Mouse (Mus musculus) cortical plate, adult 2 months (tissue): Measurements from ENCODE around the gene Csnk1e. TPM values are rescaled to one million over a fixed set of nuclear protein-coding genes. Genes with fewer than 3 reads are reported as not detected.

Experiments used
- H3K27ac ChIP-seq: fragments of 200-500 bp; 2 replicates; pipeline ENCODE4 v1.5.1; 2012; ENCODE audit warnings: low read length, control low read depth, inconsistent platforms; ENCODE audit not compliant: insufficient read depth
- H3K4me1 ChIP-seq: fragments of 200-500 bp; 2 replicates; pipeline ENCODE4 v1.6.1; 2011; ENCODE audit warnings: low read length; ENCODE audit not compliant: control insufficient read depth, insufficient read depth
- H3K4me3 ChIP-seq: fragments of 200-500 bp; 2 replicates; pipeline ENCODE4 v1.5.1; 2011; ENCODE audit warnings: mild to moderate bottlenecking, low read length, control low read depth; ENCODE audit not compliant: insufficient read depth
- CTCF ChIP-seq: fragments of 200-500 bp; IDR thresholded peaks from 2 replicates; pipeline ENCODE4 v1.5.1; 2011; ENCODE audit warnings: mild to moderate bottlenecking, control low read depth, low read length; ENCODE audit not compliant: insufficient read depth; ENCODE audit errors: extremely low read depth
- POLR2A ChIP-seq: fragments of 200-500 bp; IDR thresholded peaks from 2 replicates; pipeline ENCODE4 v1.6.1; 2011; ENCODE audit warnings: mild to moderate bottlenecking, low read length, control low read depth; ENCODE audit not compliant: insufficient read depth; ENCODE audit errors: extremely low read depth
- polyA plus RNA-seq: library from polyadenylated mRNA; depleted of rRNA; stranded (reverse); fragments of >200 nt; gene quantifications from 2 replicates; pipeline ENCODE4 v1.2.3, GENCODE M21; 2012

The Csnk1e gene
- polyA plus RNA-seq, 1 experiment = 194 TPM

GRCm38 (mm10) chr15:79413802-79414201 lies 41.6 kb downstream of the Csnk1e start:
- TF ChIP-seq CTCF = no peak
- no peak for TF ChIP-seq POLR2A
- no peak overlapping the region for H3K27ac ChIP-seq
- H3K4me3 ChIP-seq = no peak overlapping the region

GRCm38 (mm10) chr15:79413201-79413600 lies 42.2 kb downstream of the Csnk1e start:
- Histone ChIP-seq H3K27ac (no peak overlapping the region), H3K4me1 (no peaks in the 10 kb centered on the region), H3K4me3 (no peak overlapping the region)
- TF ChIP-seq CTCF (no peak), POLR2A (no peak)

More at GRCm38 (mm10) chr15:79413802-79414201, 41.6 kb downstream of the Csnk1e start:
- H3K4me1 ChIP-seq = no peaks in the 10 kb centered on the region

GRCm38 (mm10) chr15:79411363-79412065 lies 43.9 kb downstream of the Csnk1e start:
- no peak for TF ChIP-seq POLR2A
- TF ChIP-seq CTCF = peak; percentile 25; the same call in 1 of the 2 replicates
- no peak overlapping the region for H3K4me3 ChIP-seq
- no peak overlapping the region for H3K27ac ChIP-seq
- no peaks in the 10 kb centered on the region for H3K4me1 ChIP-seq

GRCm38 (mm10) chr15:79409077-79409573 lies 46.2 kb downstream of the Csnk1e start:
- no peak for TF ChIP-seq CTCF
- no peak for TF ChIP-seq POLR2A
- Histone ChIP-seq H3K4me1 (no peaks in the 10 kb centered on the region), H3K4me3 (no peak overlapping the region), H3K27ac (no peak overlapping the region)

GRCm38 (mm10) chr15:79406564-79406963 lies 48.8 kb downstream of the Csnk1e start:
- Histone ChIP-seq H3K4me1 (peaks cover 1% of the 10 kb centered on the region; the same call in 1 of the 2 replicates), H3K4me3 (no peak overlapping the region), H3K27ac (no peak overlapping the region)
- TF ChIP-seq POLR2A (no peak), CTCF (no peak)

GRCm38 (mm10) chr15:79404277-79404676 lies 51.1 kb downstream of the Csnk1e start:
- TF ChIP-seq CTCF (no peak), POLR2A (no peak)
- Histone ChIP-seq H3K4me1 (peaks cover 3% of the 10 kb centered on the region; the same call in 1 of the 2 replicates), H3K27ac (no peak overlapping the region), H3K4me3 (peak overlapping the region; percentile 59; the same call in 1 of the 2 replicates)

- H3K4me3 ChIP-seq = peak overlapping the region; percentile 59
- peak overlapping the region; percentile 54 for H3K27ac ChIP-seq
- peaks cover 3% of the 10 kb centered on the region; the same call in 1 of the 2 replicates for H3K4me1 ChIP-seq
- TF ChIP-seq POLR2A = no peak
- TF ChIP-seq CTCF = no peak
Measured at GRCm38 (mm10) chr15:79403763-79404210, 51.6 kb downstream of the Csnk1e start.

GRCm38 (mm10) chr15:79402836-79403762 lies 52.3 kb downstream of the Csnk1e start, which contains the start of gene Tmem184b:
Tmem184b (minus strand) TSS chr15:79403569.
- H3K4me3 ChIP-seq = peak within 1 kb of the TSS; percentile 59
- peaks cover 3% of the 10 kb centered on the region; the same call in 1 of the 2 replicates for H3K4me1 ChIP-seq
- peak within 1 kb of the TSS; percentile 54 for H3K27ac ChIP-seq
- no peak for TF ChIP-seq CTCF
- peak; percentile 66 for TF ChIP-seq POLR2A

- H3K4me3 ChIP-seq = peak overlapping the region; percentile 59
- H3K4me1 ChIP-seq = peaks cover 3% of the 10 kb centered on the region; the same call in 1 of the 2 replicates
- TF ChIP-seq POLR2A = no peak
- no peak for TF ChIP-seq CTCF
- H3K27ac ChIP-seq = no peak overlapping the region
Measured at GRCm38 (mm10) chr15:79402176-79402575, 53.2 kb downstream of the Csnk1e start.
